Mouse (Mus musculus) erythroblast, adult 5-6 weeks (primary cell): ENCODE results near the gene Rbms1. TPM values are rescaled to one million over a fixed set of nuclear protein-coding genes. Genes with fewer than 3 reads are reported as not detected.

ENCODE experiments used
- ATAC-seq: replicated peaks from 2 replicates; pipeline ENCODE4 v1.8.0; 2016; ENCODE audit warnings: moderate number of reproducible peaks, mild to moderate bottlenecking, moderate TSS enrichment, inconsistent platforms; ENCODE audit not compliant: poor library complexity, low FRiP score, severe bottlenecking
- total RNA-seq, 2 experiments: library from RNA; stranded (forward) in 1 of 2; stranded (reverse) in 1 of 2; fragments of 150-400 nt in 1 of 2; fragments of 200-764, 138-1000 nt in 1 of 2; gene quantifications; 2 replicates each; pipeline versions ENCODE4 v1.2.3 to v1.2.4; 2015 to 2017; ENCODE audit warnings: low replicate concordance in 2 of 2

Gene Rbms1
- total RNA-seq, 2 experiments from 2014 or later = 17.9 to 18.3 TPM

GRCm38 (mm10) chr2:60880789-60881570 lies 82.0 kb downstream of the Rbms1 start:
- peak; percentile 64 for ATAC-seq

GRCm38 (mm10) chr2:60879966-60880788 lies 82.8 kb downstream of the Rbms1 start:
- ATAC-seq = no peak

GRCm38 (mm10) chr2:60879141-60879818 lies 83.7 kb downstream of the Rbms1 start:
- no peak for ATAC-seq

- ATAC-seq = no peak
Measured at GRCm38 (mm10) chr2:60877543-60878386, 85.2 kb downstream of the Rbms1 start.

GRCm38 (mm10) chr2:60876891-60877290 lies 86.1 kb downstream of the Rbms1 start:
- ATAC-seq = no peak

- ATAC-seq = no peak
Measured at GRCm38 (mm10) chr2:60872095-60872811, 90.7 kb downstream of the Rbms1 start.

GRCm38 (mm10) chr2:60871001-60871400 lies 92.0 kb downstream of the Rbms1 start:
- ATAC-seq = no peak

- ATAC-seq = no peak
Measured at GRCm38 (mm10) chr2:60870450-60870849, 92.5 kb downstream of the Rbms1 start.

GRCm38 (mm10) chr2:60869001-60869743 lies 93.8 kb downstream of the Rbms1 start:
- no peak for ATAC-seq

- ATAC-seq = no peak
Measured at GRCm38 (mm10) chr2:60868060-60868662, 94.8 kb downstream of the Rbms1 start.

GRCm38 (mm10) chr2:60867304-60867703 lies 95.7 kb downstream of the Rbms1 start:
- no peak for ATAC-seq

- no peak for ATAC-seq
Measured at GRCm38 (mm10) chr2:60865869-60866268, 97.1 kb downstream of the Rbms1 start.

- no peak for ATAC-seq
Measured at GRCm38 (mm10) chr2:60864977-60865376, 98.0 kb downstream of the Rbms1 start.

- ATAC-seq = no peak
Measured at GRCm38 (mm10) chr2:60864256-60864795, 98.7 kb downstream of the Rbms1 start.

- no peak for ATAC-seq
Measured at GRCm38 (mm10) chr2:60863827-60864226, 99.2 kb downstream of the Rbms1 start.

GRCm38 (mm10) chr2:60862913-60863711 lies 99.9 kb downstream of the Rbms1 start:
- ATAC-seq = no peak

- no peak for ATAC-seq
Measured at GRCm38 (mm10) chr2:60858116-60858515, 104.9 kb downstream of the Rbms1 start.
